Mouse (Mus musculus): ENCODE data around the gene Hoxa7. TPM values are rescaled to one million over a fixed set of nuclear protein-coding genes. Genes with fewer than 3 reads are reported as not detected.

Gene Hoxa7
- total RNA-seq, 2 experiments from 2014 or later = 6.3 to 7.3 TPM

GRCm38 (mm10) chr6:52229558-52230416 is 8.1 kb upstream of the Hoxa7 start:
- intact Hi-C loops (cut with DNase I; ENCODE audit: low total_unique reads) = loop anchor here (5.0 kb wide), 1 partner anchor 1057 kb away; no protein-coding TSS in a partner anchor

GRCm38 (mm10) chr6:52228475-52229465 is 7.1 kb upstream of the Hoxa7 start:
- intact Hi-C loops (cut with DNase I; ENCODE audit: low total_unique reads) = loop anchor here (5.0 kb wide), 1 partner anchor 1056 kb away; no protein-coding TSS in a partner anchor
- no peak for DNase-seq

More at GRCm38 (mm10) chr6:52229558-52230416, 8.1 kb upstream of the Hoxa7 start:
- DNase-seq = no peak

- DNase-seq = no peak
- intact Hi-C loops (cut with DNase I; ENCODE audit: low total_unique reads) = loop anchor here (5.0 kb wide), 1 partner anchor 1055 kb away; no protein-coding TSS in a partner anchor
These were observed 6.0 kb upstream of the Hoxa7 start for GRCm38 (mm10) chr6:52227470-52228222.

GRCm38 (mm10) chr6:52226569-52227257 is 5.1 kb upstream of the Hoxa7 start:
- DNase-seq = no peak
- intact Hi-C loops (cut with DNase I; ENCODE audit: low total_unique reads) = loop anchor here (5.0 kb wide), 1 partner anchor 1054 kb away; no protein-coding TSS in a partner anchor

GRCm38 (mm10) chr6:52225612-52226568 is 4.2 kb upstream of the Hoxa7 start:
- intact Hi-C loops (cut with DNase I; ENCODE audit: low total_unique reads) = loop anchor here (5.0 kb wide), 1 partner anchor 1054 kb away; no protein-coding TSS in a partner anchor
- DNase-seq = peak; percentile 90

- DNase-seq = no peak
- intact Hi-C loops (cut with DNase I; ENCODE audit: low total_unique reads) = loop anchor here (5.0 kb wide), 2 partner anchors 638 to 1053 kb away; no protein-coding TSS in a partner anchor
These were observed 3.4 kb upstream of the Hoxa7 start for GRCm38 (mm10) chr6:52224895-52225611.

- no peak for DNase-seq
- intact Hi-C loops (cut with DNase I; ENCODE audit: low total_unique reads) = loop anchor here (5.0 kb wide), 1 partner anchor 637 kb away; no protein-coding TSS in a partner anchor
These were observed 2.5 kb upstream of the Hoxa7 start for GRCm38 (mm10) chr6:52223939-52224760.

- no peak for DNase-seq
- intact Hi-C loops (cut with DNase I; ENCODE audit: low total_unique reads) = loop anchor here (5.0 kb wide), 1 partner anchor 635 kb away; no protein-coding TSS in a partner anchor
These were observed 1.1 kb upstream of the Hoxa7 start for GRCm38 (mm10) chr6:52222729-52223128.

GRCm38 (mm10) chr6:52221993-52222685 is 485 bp upstream of the Hoxa7 start:
- intact Hi-C loops (cut with DNase I; ENCODE audit: low total_unique reads) = loop anchor here (5.0 kb wide), 1 partner anchor 635 kb away; no protein-coding TSS in a partner anchor
- DNase-seq = no peak

- intact Hi-C loops (cut with DNase I; ENCODE audit: low total_unique reads) = loop anchor here (1.0 to 5.0 kb wide), 2 partner anchors 50 to 634 kb away; no protein-coding TSS in a partner anchor
- DNase-seq = no peak
These were observed 766 bp downstream of the Hoxa7 start for GRCm38 (mm10) chr6:52220865-52221310.

GRCm38 (mm10) chr6:52220003-52220864 is 1.4 kb downstream of the Hoxa7 start:
- no peak for DNase-seq
- intact Hi-C loops (cut with DNase I; ENCODE audit: low total_unique reads) = loop anchor here (1.0 to 5.0 kb wide), 2 partner anchors 49 to 633 kb away; no protein-coding TSS in a partner anchor

GRCm38 (mm10) chr6:52219234-52219942 is 2.3 kb downstream of the Hoxa7 start:
- intact Hi-C loops (cut with DNase I; ENCODE audit: low total_unique reads) = no loop called here
- no peak for DNase-seq

- no peak for DNase-seq
- intact Hi-C loops (cut with DNase I; ENCODE audit: low total_unique reads) = no loop called here
These were observed 2.9 kb downstream of the Hoxa7 start for GRCm38 (mm10) chr6:52218643-52219215.

Data from gastrocnemius, postnatal 14 days (tissue).